Mouse (Mus musculus) CH12.LX (cell line): ENCODE measurements at regions not wholly inside any gene's neighbourhood (a gene's known extent, or its start where the extent isn't known, plus 50 kb on each side); places are given as distances from the start of the nearest gene placed in this dataset.

Source experiments
- DNase-seq: peaks from one replicate; pipeline ENCODE4 v3.0.0-alpha.2; 2013; ENCODE audit errors: extremely low read depth
- H3K27ac ChIP-seq: 2 replicates; pipeline ENCODE4 v1.5.1; 2012; ENCODE audit warnings: low read depth, mild to moderate bottlenecking, control low read depth, moderate library complexity; ENCODE audit not compliant: insufficient read depth
- H3K27me3 ChIP-seq: replicated peaks from 2 replicates; pipeline ENCODE3; 2012; ENCODE audit warnings: inconsistent platforms
- H3K36me3 ChIP-seq, 2 experiments: replicated peaks in 1 of 2; 2 replicates each; pipeline versions ENCODE3 to v1.6.1; 2012; ENCODE audit warnings: inconsistent platforms in 1 of 2, low read length in 1 of 2, mild to moderate bottlenecking in 1 of 2, mixed read lengths in 1 of 2, moderate library complexity in 1 of 2; ENCODE audit not compliant: control insufficient read depth in 1 of 2, insufficient read depth in 1 of 2
- H3K4me1 ChIP-seq, 2 experiments: 2 replicates each; pipeline ENCODE4 v1.6.1; 2012; ENCODE audit warnings: inconsistent platforms in 1 of 2, moderate library complexity in 1 of 2; ENCODE audit not compliant: insufficient read depth in 2 of 2, control insufficient read depth in 1 of 2
- H3K4me2 ChIP-seq: 2 replicates; pipeline ENCODE4 v1.6.1; 2012; ENCODE audit warnings: low read depth, mild to moderate bottlenecking, control low read depth; ENCODE audit not compliant: poor library complexity, insufficient read depth, severe bottlenecking
- H3K4me3 ChIP-seq, 3 experiments: fragments of 150-350 bp in 1 of 3; sonication (generic) in 1 of 3; replicated peaks in 1 of 3; 2 replicates each; pipeline versions ENCODE3 to v1.5.1; 2011 to 2012; ENCODE audit warnings: low read depth in 2 of 3, low read length in 2 of 3, mild to moderate bottlenecking in 2 of 3, moderate library complexity in 2 of 3, control low read depth in 1 of 3, improper control_type of control experiment in 1 of 3, inconsistent platforms in 1 of 3, mixed read lengths in 1 of 3; ENCODE audit not compliant: poor library complexity in 1 of 3
- H3K79me2 ChIP-seq: replicated peaks from 2 replicates; pipeline ENCODE4 v1.6.1; 2012; ENCODE audit warnings: mild to moderate bottlenecking, moderate library complexity; ENCODE audit not compliant: control insufficient read depth, poor library complexity, insufficient read depth, severe bottlenecking; ENCODE audit errors: extremely low read depth
- H3K9ac ChIP-seq: 2 replicates; pipeline ENCODE4 v1.6.1; 2012; ENCODE audit warnings: low read depth, mild to moderate bottlenecking, control low read depth, moderate library complexity; ENCODE audit not compliant: insufficient read depth
- H3K9me3 ChIP-seq: replicated peaks from 2 replicates; pipeline ENCODE3; 2012; ENCODE audit warnings: low read length, inconsistent platforms, mixed read lengths
- BHLHE40 ChIP-seq: IDR thresholded peaks from 2 replicates; pipeline ENCODE4 v1.6.1; 2011; ENCODE audit warnings: mild to moderate bottlenecking, low read depth, low read length, improper control_type of control experiment
- CHD1 ChIP-seq: IDR thresholded peaks from 2 replicates; pipeline ENCODE4 v1.6.1; 2012; ENCODE audit warnings: low read depth, low read length, improper control_type of control experiment, inconsistent platforms
- CTCF ChIP-seq, 2 experiments: IDR thresholded peaks in 1 of 2; conservative IDR thresholded peaks in 1 of 2; 2 replicates each; pipeline ENCODE4 v1.5.1; 2011 to 2012; ENCODE audit warnings: low read depth in 2 of 2, low read length in 2 of 2, improper control_type of control experiment in 1 of 2, inconsistent platforms in 1 of 2, mild to moderate bottlenecking in 1 of 2, moderate library complexity in 1 of 2
- EP300 ChIP-seq: IDR thresholded peaks from 2 replicates; pipeline ENCODE4 v1.6.1; 2011; ENCODE audit warnings: low read length, improper control_type of control experiment
- ETS1 ChIP-seq: conservative IDR thresholded peaks from 2 replicates; pipeline ENCODE4 v1.6.1; 2012; ENCODE audit warnings: low read depth, mild to moderate bottlenecking, inconsistent platforms, low read length, improper control_type of control experiment, moderate library complexity
- HCFC1 ChIP-seq: IDR thresholded peaks from 2 replicates; pipeline ENCODE4 v1.6.1; 2012; ENCODE audit warnings: low read depth, mild to moderate bottlenecking, inconsistent platforms, low read length, improper control_type of control experiment
- IRF4 ChIP-seq: IDR thresholded peaks from 2 replicates; pipeline ENCODE4 v1.6.1; 2014; ENCODE audit warnings: low read depth, mild to moderate bottlenecking, inconsistent platforms, low read length, improper control_type of control experiment
- JUN ChIP-seq: IDR thresholded peaks from 2 replicates; pipeline ENCODE4 v1.6.1; 2011; ENCODE audit warnings: low read depth, mild to moderate bottlenecking, low read length, improper control_type of control experiment, moderate library complexity; ENCODE audit not compliant: insufficient read depth
- JUND ChIP-seq: conservative IDR thresholded peaks from 2 replicates; pipeline ENCODE4 v1.6.1; 2011; ENCODE audit warnings: low read depth, low read length, improper control_type of control experiment
- MAFK ChIP-seq: IDR thresholded peaks from 2 replicates; pipeline ENCODE4 v1.6.1; 2011; ENCODE audit warnings: low read length, improper control_type of control experiment; ENCODE audit not compliant: insufficient replicate concordance
- MAX ChIP-seq: IDR thresholded peaks from 2 replicates; pipeline ENCODE4 v1.6.1; 2011; ENCODE audit warnings: low read length, improper control_type of control experiment
- MAZ ChIP-seq: IDR thresholded peaks from 2 replicates; pipeline ENCODE4 v1.6.1; 2012; ENCODE audit warnings: low read depth, mild to moderate bottlenecking, inconsistent platforms, low read length, improper control_type of control experiment, moderate library complexity
- MXI1 ChIP-seq: IDR thresholded peaks from 2 replicates; pipeline ENCODE4 v1.6.1; 2011; ENCODE audit warnings: mild to moderate bottlenecking, low read depth, low read length, improper control_type of control experiment
- MYC ChIP-seq: IDR thresholded peaks from 2 replicates; pipeline ENCODE4 v1.6.1; 2011; ENCODE audit warnings: low read depth, mild to moderate bottlenecking, improper control_type of control experiment, low read length
- NELFE ChIP-seq: IDR thresholded peaks from 2 replicates; pipeline ENCODE4 v1.6.1; 2011; ENCODE audit warnings: low read depth, low read length, improper control_type of control experiment
- NRF1 ChIP-seq: IDR thresholded peaks from 2 replicates; pipeline ENCODE4 v1.6.1; 2014; ENCODE audit warnings: low read depth, mild to moderate bottlenecking, inconsistent platforms, low read length, improper control_type of control experiment, moderate library complexity
- PAX5 ChIP-seq: IDR thresholded peaks from 2 replicates; pipeline ENCODE4 v1.6.1; 2012; ENCODE audit warnings: low read length, inconsistent platforms, mixed read lengths
- POLR2A ChIP-seq: IDR thresholded peaks from 2 replicates; pipeline ENCODE4 v1.6.1; 2011; ENCODE audit warnings: low read depth, mild to moderate bottlenecking, improper control_type of control experiment, low read length
- RAD21 ChIP-seq: IDR thresholded peaks from 2 replicates; pipeline ENCODE4 v1.6.1; 2011; ENCODE audit warnings: low read depth, mild to moderate bottlenecking, low read length, improper control_type of control experiment, moderate library complexity
- SIN3A ChIP-seq: IDR thresholded peaks from 2 replicates; pipeline ENCODE4 v1.6.1; 2012; ENCODE audit warnings: low read length, improper control_type of control experiment, inconsistent platforms
- TBP ChIP-seq: conservative IDR thresholded peaks from 2 replicates; pipeline ENCODE4 v1.6.1; 2011; ENCODE audit warnings: low read depth, low read length, improper control_type of control experiment
- TCF12 ChIP-seq: IDR thresholded peaks from 2 replicates; pipeline ENCODE4 v1.6.1; 2014; ENCODE audit warnings: low read depth, mild to moderate bottlenecking, inconsistent platforms, low read length, improper control_type of control experiment
- USF1 ChIP-seq: IDR thresholded peaks from 2 replicates; pipeline ENCODE4 v1.6.1; 2014; ENCODE audit warnings: low read depth, mild to moderate bottlenecking, inconsistent platforms, low read length, improper control_type of control experiment
- ZC3H11A ChIP-seq: IDR thresholded peaks from 2 replicates; pipeline ENCODE4 v1.6.1; 2012; ENCODE audit warnings: low read depth, mild to moderate bottlenecking, inconsistent platforms, low read length, improper control_type of control experiment
- ZKSCAN1 ChIP-seq: IDR thresholded peaks from 2 replicates; pipeline ENCODE4 v1.6.1; 2012; ENCODE audit warnings: low read depth, inconsistent platforms, low read length, improper control_type of control experiment, borderline replicate concordance
- ZMIZ1 ChIP-seq: IDR thresholded peaks from 2 replicates; pipeline ENCODE4 v1.6.1; 2012; ENCODE audit warnings: low read depth, mild to moderate bottlenecking, inconsistent platforms, low read length, improper control_type of control experiment
- dilution Hi-C: fragments of 300-500 bp; cut with MboI; formaldehyde crosslinking; loops from 2 replicates; pipeline ENCODE4 v1.14.3; 2020; ENCODE audit warnings: low sequenced_read_pairs; ENCODE audit not compliant: extremely low pct_unique_long_range_greater_than_20kb, extremely low pct_ligation_motif_present
- in situ Hi-C: fragments of 300-500 bp; cut with MboI; formaldehyde crosslinking; loops from 3 replicates; pipeline ENCODE4 v1.14.3; 2019; ENCODE audit warnings: low sequenced_read_pairs, low pct_ligation_motif_present, low pct_unique_long_range_greater_than_20kb, mixed read lengths

DNA sequence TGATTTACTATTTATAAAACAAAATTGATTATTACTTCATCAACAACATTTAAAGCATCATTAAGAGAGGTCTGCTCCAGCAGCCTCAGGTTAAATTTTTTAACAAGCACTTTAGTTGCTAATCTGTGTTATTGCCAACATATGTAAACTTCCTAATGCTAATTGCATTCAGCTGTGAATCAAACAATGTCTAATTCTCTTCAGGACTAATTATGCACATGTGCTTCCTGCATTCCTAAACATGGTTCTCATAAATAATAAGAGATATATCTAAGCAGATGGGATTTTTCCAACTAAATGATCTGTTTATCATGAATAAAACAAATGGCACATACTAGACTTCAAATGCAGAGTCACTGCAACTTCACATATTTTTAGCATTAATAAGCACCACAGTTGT is 357.5 kb downstream of the Mdfic start:
- dilution Hi-C loops (no loop called here), in situ Hi-C loops (no loop called here)
- no peak for DNase-seq
- Histone ChIP-seq H3K27ac (no peak overlapping the region), H3K9ac (no peak overlapping the region), H3K4me3 (no peak overlapping the region), H3K4me2 (no peak overlapping the region), H3K27me3 (no peaks in the 10 kb centered on the region), H3K9me3 (no peaks in the 10 kb centered on the region), H3K36me3 (no peaks in the 10 kb centered on the region), H3K4me1 (no peaks in the 10 kb centered on the region), H3K79me2 (no peaks in the 10 kb centered on the region)
- TF ChIP-seq POLR2A, result no peak
- TF ChIP-seq JUN, result no peak
- TF ChIP-seq ZC3H11A, result no peak
- no peak for TF ChIP-seq ETS1
- no peak for TF ChIP-seq HCFC1
- no peak for TF ChIP-seq JUND
- TF ChIP-seq CTCF (conservative IDR thresholded peaks at IDR 0.05 in 1 of 2, IDR thresholded peaks at IDR 0.05 in 1 of 2; ENCODE audit: low read depth in 2 of 2, low read length in 2 of 2), result no peak
- TF ChIP-seq NELFE, result no peak
- TF ChIP-seq USF1, result no peak
- no peak for TF ChIP-seq MXI1
- TF ChIP-seq ZMIZ1, result no peak
- TF ChIP-seq BHLHE40, result no peak
- TF ChIP-seq SIN3A, result no peak
- no peak for TF ChIP-seq PAX5
- TF ChIP-seq CHD1, result no peak
- TF ChIP-seq MYC, result no peak
- TF ChIP-seq RAD21, result no peak

GRCm38 (mm10) chr6:16086952-16087537 is 366.6 kb downstream of the Mdfic start:
- in situ Hi-C loops, result no loop called here
- H3K4me1 ChIP-seq, result peaks cover 6 to 9% of the 10 kb centered on the region in 2 experiments
- no peaks in the 10 kb centered on the region for H3K36me3 ChIP-seq
- dilution Hi-C loops, result no loop called here
- no peaks in the 10 kb centered on the region for H3K79me2 ChIP-seq
- no peak overlapping the region for H3K9ac ChIP-seq
- H3K27ac ChIP-seq, result no peak overlapping the region
- H3K4me2 ChIP-seq, result no peak overlapping the region
- H3K9me3 ChIP-seq, result no peaks in the 10 kb centered on the region
- no peaks in the 10 kb centered on the region for H3K27me3 ChIP-seq
- H3K4me3 ChIP-seq, result no peak overlapping the region
- TF ChIP-seq MXI1, result no peak
- no peak for TF ChIP-seq EP300
- no peak for TF ChIP-seq MAX
- TF ChIP-seq NRF1, result no peak
- no peak for TF ChIP-seq ZKSCAN1
- no peak for TF ChIP-seq TCF12
- no peak for TF ChIP-seq CTCF (conservative IDR thresholded peaks at IDR 0.05 in 1 of 2, IDR thresholded peaks at IDR 0.05 in 1 of 2; ENCODE audit: low read depth in 2 of 2, low read length in 2 of 2)
- TF ChIP-seq TBP, result no peak
- no peak for TF ChIP-seq CHD1
- no peak for TF ChIP-seq BHLHE40
- TF ChIP-seq MAZ, result no peak
- no peak for TF ChIP-seq JUND
- TF ChIP-seq IRF4, result no peak
- TF ChIP-seq MAFK, result no peak
- no peak for TF ChIP-seq PAX5
- no peak for TF ChIP-seq ZC3H11A
- no peak for DNase-seq
